Mouse (Mus musculus): ENCODE data around the gene Itga3. TPM values are rescaled to one million over a fixed set of nuclear protein-coding genes. Genes with fewer than 3 reads are reported as not detected.
"Not testable (repeated sequence)": the region's sequence is repeated elsewhere in the genome, so short reads cannot be mapped to it uniquely, and the experiment has no call there.

Gene Itga3
- total RNA-seq, 2 experiments from 2014 or later = 8.6 to 10.1 TPM

DNA sequence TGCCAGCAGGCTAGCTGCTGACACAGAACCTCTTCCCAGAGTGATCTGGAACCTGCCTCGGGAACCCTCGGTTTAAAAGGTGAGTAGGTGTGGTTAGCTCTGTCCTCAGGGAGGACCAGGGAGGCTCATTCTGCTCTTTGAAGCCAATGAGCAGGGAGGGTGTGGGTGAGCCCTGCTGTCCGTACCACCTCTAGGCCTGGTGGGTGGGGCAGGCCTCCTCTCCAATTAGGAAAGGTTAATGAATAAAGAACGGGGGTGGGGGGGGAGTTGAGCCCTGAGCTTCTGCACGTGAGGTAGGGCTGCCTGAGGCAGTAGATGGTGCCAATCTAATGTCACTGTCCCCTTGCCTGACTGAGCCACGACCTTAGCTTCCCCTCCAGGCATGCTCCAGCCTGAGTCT is 43.7 kb downstream of the Itga3 start:
- no peak for DNase-seq

DNA sequence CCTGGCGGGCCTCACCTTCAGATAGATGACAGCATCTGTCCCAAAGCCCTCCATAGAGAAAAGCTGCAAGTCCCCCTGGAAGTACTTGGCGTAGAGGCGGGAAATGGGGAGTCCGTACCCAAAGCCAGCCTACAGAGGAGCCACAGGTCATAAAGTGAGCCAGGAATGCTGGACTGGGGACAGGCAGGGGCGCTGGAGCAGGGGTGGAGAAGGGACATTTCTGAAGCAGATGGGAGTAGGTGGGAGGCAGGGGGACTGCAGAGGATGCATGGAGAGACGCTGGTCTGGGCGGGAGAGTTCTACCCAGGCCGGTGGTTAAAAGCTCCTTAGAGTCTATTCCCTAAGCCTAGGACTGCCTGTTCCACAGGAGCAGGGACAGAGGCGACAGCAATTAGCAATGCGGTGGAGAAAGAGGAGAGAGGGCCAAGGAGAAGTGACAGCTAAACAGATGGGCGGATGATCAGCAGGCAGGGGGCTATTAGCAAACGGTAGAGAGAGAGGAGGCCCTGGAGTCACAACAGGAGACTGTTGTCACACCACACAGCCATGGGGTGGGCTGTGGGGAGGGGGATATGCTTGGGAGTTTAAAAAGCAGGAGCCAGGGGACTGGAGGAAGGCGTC is 48.6 kb downstream of the Itga3 start:
- no peak for DNase-seq

GRCm38 (mm10) chr11:95026849-95027248 is 49.8 kb downstream of the Itga3 start:
- DNase-seq = no peak

DNA sequence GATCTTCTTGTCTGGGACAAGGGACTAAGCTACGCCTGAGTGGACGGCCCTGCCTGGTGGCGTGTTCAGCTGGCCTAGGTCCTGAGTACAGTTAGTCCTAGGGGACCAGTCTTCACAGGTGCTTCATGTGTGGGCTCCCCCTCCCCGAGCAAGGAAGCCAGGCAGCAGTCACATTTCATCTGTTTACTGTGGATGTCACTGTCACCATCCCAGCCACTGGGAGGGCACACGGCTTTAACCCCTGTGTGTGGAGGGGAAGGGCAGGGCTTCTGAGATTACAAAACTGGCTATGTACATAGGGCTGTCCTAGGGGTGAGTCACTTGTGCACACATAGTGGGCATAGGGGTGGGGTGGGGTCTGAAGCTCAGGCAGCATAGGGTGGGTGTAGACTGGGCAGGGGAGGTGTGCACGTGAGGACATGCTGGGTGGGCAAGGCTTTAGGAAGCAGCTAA is 50.5 kb downstream of the Itga3 start:
- DNase-seq = no peak

DNA sequence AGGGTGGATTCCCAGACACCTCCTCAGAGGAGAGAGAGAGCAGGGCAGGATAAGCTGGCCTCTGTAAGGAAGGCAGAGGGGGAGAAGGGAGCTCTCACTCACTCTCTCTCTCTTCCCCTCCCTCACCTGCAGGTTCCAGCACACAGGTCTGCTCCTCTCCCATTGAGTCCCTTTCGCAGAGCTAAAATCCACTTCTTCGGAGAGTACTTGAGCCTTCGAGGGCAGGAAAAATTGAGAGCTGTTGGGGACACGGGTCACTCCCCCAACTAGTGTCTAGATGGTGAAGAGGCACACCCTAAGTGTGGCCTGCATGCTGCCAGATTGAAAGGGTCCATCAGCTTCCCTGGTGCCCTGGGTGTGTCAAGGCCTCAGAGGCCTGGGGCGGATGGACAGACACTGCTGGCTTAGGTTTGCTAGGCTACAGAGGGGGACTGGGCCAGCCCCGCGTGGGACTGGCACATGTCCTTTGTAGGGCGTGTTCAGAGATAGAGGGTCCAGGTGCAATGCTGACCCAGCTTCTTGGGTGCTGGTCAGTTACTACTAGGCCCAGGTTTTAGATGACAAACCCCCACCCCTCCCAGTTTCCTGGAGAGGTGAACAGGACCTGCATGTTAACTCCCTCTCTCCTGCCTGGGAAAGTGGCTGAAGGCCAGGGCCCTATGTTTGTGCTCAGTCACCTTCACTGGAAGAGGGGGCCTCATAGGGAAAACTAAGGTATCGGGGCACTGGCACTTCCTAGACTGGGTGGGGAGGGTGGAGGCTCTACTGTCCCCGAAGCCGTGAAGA is 51.2 kb downstream of the Itga3 start:
- no peak for DNase-seq

DNA sequence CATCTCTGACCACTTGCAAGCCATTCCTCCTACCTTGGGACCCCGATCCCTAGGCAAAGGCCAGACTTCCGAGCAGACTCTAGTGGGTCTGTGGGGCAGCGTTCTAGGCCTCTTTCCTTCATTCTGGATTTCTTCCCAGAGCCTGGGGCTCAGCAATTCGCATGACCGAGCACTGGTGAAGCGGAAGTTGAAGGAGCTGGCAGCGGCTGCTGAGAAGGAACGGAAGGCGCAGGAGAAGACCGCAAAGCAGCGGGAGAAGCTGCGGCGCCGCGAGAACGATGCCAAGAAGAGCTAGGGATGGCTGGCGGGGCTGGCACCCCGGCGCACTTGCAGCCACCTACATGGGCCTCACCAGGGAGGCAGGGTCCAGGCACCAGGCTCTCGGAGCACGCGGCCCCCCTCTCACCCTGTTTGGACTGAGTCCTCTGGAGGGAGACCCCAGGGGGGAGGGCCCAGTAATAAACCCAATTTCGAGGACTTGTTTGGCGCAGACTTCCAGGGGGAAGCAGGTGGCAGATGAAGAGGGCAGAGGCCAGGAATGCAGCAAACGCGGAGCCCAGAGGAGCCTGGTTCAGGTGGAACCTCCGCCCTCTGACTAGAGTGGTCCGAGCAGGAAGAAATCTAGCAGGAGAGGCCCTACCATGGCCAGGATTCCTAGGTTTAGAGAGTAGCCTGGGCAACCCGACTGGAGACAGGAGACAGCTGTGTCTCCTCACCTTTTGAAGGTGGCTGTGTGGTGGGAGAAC is 52.0 kb downstream of the Itga3 start:
- DNase-seq = no peak

DNA sequence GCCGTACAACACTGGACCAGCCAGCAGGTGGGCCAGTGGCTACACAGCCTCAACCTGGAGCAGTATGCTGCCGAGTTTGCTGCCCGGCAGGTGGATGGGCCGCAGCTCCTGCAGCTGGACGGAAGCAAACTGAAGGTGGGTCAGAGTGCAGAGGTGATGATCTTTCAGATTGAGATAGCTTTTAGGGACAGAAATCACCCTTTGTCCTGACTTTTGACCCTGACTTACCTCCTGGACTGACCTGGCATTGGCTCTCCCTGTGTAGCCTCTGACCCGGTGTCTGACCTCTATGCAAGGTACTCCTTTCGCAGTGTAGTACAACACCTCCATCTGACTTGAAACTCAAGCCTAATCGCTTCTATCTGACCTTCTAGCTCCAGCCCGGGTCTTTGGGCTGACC is 53.1 kb downstream of the Itga3 start:
- no peak for DNase-seq

DNA sequence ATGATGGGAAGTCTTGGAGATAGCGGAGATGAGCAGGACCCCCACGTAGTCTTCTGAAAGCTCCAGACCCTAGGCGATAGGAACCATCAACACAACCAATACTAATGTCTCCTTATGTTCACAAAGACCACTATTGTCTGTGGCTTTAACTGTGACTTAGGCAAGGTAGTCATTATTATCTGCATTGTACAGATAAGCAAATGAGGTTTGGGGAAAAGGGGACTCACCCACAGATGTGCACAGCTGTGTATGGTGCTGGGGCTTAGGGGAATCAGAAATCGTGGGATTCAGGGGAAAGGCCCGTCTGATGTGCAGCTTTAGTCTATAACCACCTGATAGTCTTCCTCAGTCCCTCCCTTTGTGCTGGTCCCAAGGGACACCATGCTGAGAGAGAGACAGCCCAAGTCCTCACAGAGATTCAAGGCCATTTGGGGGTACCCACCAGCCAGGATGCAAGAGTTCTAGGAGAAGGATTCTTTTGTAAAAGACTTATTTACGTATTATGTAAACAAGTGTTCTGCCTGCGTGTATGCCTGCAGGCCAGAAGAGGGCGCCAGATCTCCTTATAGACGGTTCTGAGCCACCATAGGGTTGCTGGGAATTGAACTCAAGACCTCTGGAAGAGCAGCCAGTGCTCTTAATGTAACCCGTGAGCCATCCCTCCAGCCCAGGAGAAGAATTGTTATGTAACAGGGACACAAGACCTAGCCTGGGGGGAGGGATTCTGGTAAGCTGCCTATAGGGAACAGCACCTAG is 54.2 kb downstream of the Itga3 start:
- DNase-seq = no peak

DNA sequence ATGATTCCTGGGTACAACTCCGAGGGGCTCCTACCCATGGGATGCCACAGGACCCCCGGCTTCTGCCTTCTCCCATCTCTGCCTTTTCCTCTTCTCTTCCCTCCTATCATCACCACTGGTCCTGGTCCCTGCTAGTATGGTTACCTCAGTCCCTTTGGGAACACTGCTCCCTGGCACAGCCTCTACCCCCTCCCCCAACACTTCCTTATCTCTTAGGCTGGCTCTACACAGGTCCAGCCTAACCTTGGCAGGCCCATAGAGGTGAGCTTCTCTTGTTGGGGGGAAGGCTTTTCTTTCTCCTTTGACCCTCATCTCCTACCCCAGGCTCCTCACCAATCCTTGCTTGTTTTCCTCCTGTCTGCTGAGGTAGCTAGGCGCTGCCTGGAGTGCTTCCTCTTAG is 61.1 kb downstream of the Itga3 start:
- DNase-seq = peak in 1 of 2 experiments; percentile 32

DNA sequence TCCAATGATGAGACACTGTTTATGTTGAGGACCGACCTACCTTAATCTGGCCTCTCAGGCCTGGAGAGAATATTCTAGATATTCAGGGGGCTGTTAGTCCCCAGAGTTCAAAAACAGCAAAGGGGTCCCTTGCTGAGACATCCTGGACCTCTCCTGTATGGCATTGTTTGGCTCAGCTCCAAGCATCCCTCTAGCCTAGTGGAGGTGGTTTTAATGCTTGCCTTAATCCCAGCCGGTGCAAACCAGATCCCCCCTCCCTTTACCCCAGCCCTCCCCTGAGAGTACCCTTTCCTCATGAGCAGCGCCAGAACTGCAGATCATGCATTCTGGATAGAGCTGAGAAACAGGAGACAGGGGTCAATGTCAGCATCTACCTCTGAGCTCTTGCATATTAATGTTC is 64.1 kb downstream of the Itga3 start:
- DNase-seq = no peak

DNA sequence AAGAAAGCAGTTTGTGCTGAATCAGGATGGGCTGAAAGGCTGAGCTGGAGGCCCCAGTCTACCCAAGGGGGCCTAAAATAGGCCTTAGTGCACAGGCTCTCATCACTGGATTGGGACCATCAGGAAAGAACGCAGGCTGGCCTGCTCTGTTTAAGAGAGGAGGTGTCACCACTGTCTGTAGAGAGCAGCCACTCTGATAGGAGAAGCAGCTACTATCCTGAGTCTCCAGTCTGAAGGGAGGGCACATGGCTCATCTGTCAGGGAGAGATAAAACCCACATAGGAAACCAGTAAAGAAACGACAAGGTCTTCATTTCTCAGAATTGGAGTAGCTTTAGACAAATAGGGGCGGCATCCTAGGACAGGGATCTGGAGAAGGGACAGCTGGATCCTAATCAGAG is 64.5 kb downstream of the Itga3 start:
- DNase-seq = no peak

DNA sequence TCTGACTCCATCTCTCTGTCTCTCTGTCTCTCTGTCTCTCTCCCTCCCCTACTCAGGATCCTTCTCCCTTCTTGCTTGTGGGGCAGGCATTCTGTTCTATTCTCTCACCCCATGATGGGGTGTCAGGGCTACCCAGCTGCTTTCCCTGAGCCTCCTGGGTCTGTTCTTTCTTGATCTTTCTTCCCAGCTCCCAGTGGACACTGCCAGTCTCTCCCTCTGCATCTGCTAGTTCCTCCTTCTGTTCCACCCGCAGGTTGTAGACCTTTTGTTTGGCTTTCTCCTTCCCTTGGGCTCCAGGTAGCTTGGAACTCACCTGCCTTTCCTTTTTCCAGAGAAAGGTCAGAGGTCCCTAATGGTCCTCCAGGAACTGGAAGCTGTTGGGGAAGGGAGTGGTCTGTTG is 65.2 kb downstream of the Itga3 start:
- DNase-seq = no peak

DNA sequence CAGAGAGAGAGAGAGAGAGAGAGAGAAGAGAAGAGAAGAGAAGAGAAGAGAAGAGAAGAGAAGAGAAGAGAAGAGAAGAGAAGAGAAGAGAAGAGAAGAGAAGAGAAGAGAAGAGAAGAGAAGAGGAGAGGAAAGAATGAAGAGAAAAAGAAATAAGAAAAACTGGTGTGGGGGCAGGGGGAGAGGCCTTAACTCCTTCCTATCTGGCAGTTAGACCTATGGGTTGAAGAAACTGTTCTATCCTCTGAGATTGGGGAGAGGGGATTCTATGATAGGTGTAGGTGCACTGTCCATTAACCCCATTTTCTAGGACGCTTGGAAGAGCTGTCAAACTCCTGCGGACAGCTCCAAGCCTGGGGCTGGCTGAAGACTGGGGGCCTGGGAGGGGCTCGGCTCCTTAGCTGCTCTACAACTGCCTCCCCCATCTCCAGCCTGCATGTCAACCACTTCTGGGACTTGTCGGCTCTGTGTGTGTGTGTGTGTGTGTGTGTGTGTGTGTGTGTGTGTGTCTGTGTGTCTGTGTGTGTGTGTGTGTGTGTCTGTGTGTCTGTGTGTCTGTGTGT is 65.7 kb downstream of the Itga3 start:
- not testable (repeated sequence) for DNase-seq

DNA sequence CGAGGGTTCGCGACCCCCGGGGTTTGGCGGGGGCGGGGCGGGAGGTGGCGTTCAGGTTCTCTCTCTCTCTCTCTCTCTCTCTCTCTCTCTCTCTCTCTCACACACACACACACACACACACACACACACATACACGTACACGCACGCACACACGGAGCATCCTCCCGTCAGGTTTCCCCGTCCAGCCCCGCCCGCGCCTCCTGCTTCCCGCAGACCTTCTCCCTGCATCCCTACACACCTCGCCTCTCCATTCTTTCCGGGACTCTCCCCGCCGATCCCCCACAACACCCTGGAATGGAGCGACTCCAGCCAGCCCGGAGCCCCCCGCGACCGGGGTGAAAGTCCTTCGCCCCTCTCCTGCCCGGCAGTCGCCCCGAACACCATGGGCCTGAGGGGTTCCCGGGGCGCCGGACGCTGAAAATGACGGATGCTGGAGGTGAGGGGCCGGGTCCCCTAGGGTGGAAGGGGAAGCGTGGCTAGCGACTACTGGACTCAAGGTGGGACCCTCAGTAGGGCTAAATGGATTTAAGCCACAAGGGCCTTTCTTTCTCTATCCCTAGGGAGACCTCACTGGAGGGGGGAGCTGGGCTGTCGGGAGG is 66.4 kb downstream of the Itga3 start:
- peak in 1 of 2 experiments; percentile 25 for DNase-seq

DNA sequence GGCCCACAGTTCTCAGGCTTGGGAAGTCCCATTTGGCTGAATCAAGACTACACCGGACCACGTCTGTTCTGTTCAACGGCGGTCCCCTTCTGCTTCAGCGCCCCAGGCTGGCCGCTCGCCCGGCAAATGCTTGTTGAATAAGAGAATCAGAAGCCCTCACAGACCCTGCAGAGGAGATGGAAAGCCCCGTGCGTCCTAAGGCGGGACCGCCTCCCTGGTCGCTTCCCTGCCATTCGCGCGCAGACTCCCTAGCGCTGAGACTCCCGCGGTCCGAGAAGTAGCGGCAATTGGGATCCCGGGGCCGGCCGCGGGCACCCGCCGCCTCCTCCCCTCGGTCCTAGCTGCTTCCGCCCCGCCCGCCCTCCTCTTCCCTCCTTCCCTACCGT is 67.0 kb downstream of the Itga3 start, which contains the start of gene Samd14:
TSS of gene Samd14 (plus strand) at position 251 of the 386 bp plus-strand sequence.
- DNase-seq = peak; percentile 60 to 70

DNA sequence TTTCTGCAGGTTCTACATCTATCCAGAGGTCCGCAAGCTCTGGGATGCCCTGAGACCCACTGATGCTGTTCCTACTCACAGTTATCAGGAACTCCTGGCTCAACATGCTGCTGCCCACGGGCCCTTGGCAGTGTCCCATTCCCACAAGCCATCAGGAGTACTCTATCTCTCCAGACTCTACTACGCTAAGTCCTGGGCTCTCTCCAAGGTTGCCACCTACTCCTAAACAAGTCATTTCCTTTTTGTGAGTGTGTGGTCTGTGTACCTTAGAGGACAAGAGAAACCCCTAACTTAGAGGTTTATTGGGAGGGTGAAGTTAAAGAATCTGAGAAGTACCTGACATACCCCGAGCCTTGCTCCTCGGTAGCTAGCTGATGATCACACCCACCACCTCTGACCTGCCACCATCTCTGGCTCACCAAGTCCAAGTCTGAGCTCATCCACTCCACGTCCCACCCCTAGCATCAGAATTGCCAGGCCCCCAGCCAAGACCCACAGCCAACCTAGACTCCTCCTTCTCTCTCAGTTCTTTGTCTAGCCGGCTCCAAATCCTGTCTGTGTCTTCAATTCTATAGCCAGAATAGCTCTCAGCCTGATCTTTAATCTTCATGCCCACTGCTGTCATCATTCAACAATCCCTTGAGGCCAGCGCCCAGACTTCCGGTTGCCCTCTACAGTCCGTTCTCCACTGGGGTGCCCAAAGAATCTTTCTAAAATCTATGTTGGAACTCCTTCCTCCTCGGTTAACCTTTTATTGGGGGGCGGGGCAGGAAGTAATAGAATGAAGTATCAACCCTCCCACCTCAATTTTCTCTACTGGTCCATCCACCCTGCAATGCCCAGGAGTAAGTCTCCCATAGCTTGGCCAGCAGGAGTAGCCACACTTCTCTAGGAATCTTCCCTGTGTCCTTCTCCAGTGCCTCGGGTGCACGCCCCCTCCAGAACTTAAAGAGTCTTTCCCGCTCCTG is 67.7 kb downstream of the Itga3 start:
- DNase-seq = no peak

DNA sequence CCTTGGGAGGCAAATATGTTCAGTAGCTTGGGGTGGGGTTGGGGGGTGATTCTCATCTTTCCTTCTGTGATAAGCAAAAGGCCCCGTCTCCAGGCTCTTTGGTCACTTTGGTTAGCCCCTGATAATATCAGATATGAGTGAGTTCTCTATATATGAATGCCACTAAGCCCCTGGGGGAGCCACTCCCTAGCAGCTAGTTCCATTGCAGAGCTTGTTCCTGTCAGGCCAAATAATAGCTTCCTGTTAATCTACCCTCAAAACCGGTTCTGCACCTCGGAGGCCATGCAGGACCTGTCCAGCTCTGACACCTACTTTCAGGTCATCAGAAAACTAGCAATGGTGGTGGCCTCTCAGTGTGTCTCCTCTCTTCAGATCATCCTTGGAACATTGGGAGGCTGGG is 69.2 kb downstream of the Itga3 start:
- no peak for DNase-seq

DNA sequence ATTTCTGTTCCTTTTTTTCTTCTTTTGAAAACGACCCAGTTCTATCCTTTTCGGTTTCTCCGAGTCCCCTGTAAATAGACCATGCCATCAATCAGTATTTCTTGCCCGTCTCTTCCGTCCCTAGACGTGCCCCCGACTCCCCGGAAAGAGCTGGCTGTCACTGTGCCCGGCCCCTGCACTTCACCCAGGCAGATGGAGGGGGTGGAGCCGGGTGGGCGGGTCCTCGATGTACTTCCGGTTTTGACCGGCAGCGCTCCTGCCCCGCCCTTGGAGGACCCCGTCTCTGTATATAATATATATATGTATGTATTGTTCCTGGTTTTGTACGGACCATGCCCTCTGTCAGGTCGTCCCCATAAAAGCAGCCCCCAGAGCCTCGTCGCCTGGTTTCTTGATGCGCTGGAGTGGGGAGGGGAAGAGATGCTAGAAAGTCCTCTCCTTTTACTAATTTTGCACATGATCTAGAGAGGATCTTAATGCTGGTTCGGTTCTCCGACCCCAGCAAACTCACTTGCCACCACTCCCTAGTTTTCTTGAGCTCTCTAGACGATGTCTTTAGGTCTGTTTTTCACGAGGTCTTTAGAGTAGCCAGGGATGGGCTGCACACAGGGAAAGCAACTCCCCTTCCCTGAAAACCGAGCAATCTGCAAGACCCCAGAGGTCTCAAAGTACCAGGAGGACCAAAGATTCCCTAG is 69.9 kb downstream of the Itga3 start:
- DNase-seq = peak; percentile 84 to 85

DNA sequence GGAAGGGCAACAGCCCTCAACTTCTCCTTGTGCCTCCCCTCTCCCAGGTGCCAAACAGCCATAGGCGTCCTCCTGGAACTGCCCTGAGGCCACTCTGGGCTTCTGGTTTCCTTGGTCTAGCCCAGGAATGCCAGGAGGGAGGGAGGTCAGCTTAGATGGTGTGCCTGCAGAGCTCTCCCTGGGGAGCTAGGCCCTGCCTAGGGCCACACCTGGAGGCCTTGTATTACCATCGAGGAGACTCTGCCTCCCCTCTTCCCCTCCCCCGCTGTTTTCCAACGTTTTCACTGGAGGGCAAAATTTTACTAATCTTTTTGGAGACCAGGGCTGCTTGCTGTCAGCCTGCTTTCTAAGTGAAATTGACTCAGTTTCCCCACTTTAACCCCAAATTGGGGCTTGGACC is 70.6 kb downstream of the Itga3 start:
- DNase-seq = no peak

GRCm38 (mm10) chr11:95004937-95005198 is 71.7 kb downstream of the Itga3 start:
- no peak for DNase-seq
